Mouse (Mus musculus) retina, postnatal 7 days (tissue): ENCODE results near the gene 1700037H04Rik.
"Not testable (repeated sequence)": the region's sequence is repeated elsewhere in the genome, so short reads cannot be mapped to it uniquely, and the experiment has no call there.

Source experiments
- DNase-seq: peaks from one replicate; pipeline ENCODE4 v3.0.0-alpha.2; 2012; ENCODE audit warnings: low read depth, low spot score

1700037H04Rik gene

GRCm38 (mm10) chr2:131128211-131128610 lies 31.7 kb downstream of the 1700037H04Rik start:
- no peak for DNase-seq

- peak; percentile 11 for DNase-seq
Measured at GRCm38 (mm10) chr2:131127161-131127730, 32.6 kb downstream of the 1700037H04Rik start, which contains the start of gene Hspa12b. Gene Hspa12b, plus strand, starts transcription at chr2:131127280.

GRCm38 (mm10) chr2:131125964-131126815 lies 33.7 kb downstream of the 1700037H04Rik start:
- no peak for DNase-seq

- no peak for DNase-seq
Measured at GRCm38 (mm10) chr2:131125157-131125963, 34.5 kb downstream of the 1700037H04Rik start.

- no peak for DNase-seq
Measured at GRCm38 (mm10) chr2:131124166-131124565, 35.7 kb downstream of the 1700037H04Rik start.

GRCm38 (mm10) chr2:131118968-131119574 lies 40.8 kb downstream of the 1700037H04Rik start:
- DNase-seq: no peak

- DNase-seq: no peak
Measured at GRCm38 (mm10) chr2:131105989-131106388, 53.9 kb downstream of the 1700037H04Rik start.

- DNase-seq: not testable (repeated sequence)
Measured at GRCm38 (mm10) chr2:131105061-131105460, 54.8 kb downstream of the 1700037H04Rik start.

- no peak for DNase-seq
Measured at GRCm38 (mm10) chr2:131104021-131104420, 55.9 kb downstream of the 1700037H04Rik start.

- no peak for DNase-seq
Measured at GRCm38 (mm10) chr2:131101530-131101929, 58.4 kb downstream of the 1700037H04Rik start.

- no peak for DNase-seq
Measured at GRCm38 (mm10) chr2:131097087-131097486, 62.8 kb downstream of the 1700037H04Rik start.
